29 mouse cellular contexts compared by ENCODE assay signal in the genomic region with DNA sequence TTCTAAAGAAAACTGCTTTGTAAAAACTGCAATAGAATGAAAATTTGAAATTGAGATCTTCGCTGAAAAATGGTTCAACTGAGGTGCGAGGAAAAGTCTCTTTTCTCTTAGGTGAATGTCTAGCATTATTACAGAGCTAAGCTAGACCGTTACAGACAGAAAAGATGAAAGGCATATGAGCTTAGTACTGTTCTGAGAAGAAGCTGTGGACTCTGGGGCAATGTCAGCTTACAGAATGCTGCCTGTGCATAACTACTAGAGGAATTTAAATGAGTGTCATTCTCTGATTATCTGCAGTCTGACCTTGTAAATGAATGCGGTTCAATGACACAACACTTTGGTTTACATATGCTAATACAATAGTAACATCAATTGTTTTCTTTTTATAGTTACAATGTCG. TPM values are rescaled to one million over a fixed set of nuclear protein-coding genes. Genes with fewer than 3 reads are reported as not detected.
DNase-seq lines count a peak whose midpoint lies in the region; ATAC-seq and TF ChIP-seq lines count a peak whose summit lies in the region.
"Had no signal": no experiment of that assay in that cellular context is flagged by ENCODE, and none has a peak within 500 bp of the region (broad histone marks: within the 10 kb centered on the region; RNA-seq: fewer than 3 reads in every experiment).

No protein-coding gene starts in this region.

- no peak overlapping the region for H3K4me2 ChIP-seq in heart, postnatal 0 days (ENCODE audit: low read depth, low read length)
- no peak overlapping the region for H3K4me2 ChIP-seq in midbrain, embryonic 14.5 days (ENCODE audit: low read length)
- no peak overlapping the region for H3K4me2 ChIP-seq in midbrain, postnatal 0 days (ENCODE audit: low read depth, low read length, poor library complexity, severe bottlenecking)
- H3K4me2 ChIP-seq in intestine, postnatal 0 days (replicated peaks; ENCODE audit: low read depth), result no peak overlapping the region
- H3K4me2 ChIP-seq: embryonic facial prominence, embryonic 13.5 days; embryonic facial prominence, embryonic 15.5 days; forebrain, embryonic 13.5 days; forebrain, embryonic 15.5 days had no signal

- intact Hi-C loops in heart, adult 2 months (cut with DNase I), result no loop called here

- no peaks in the 10 kb centered on the region for H3K27me3 ChIP-seq in heart, postnatal 0 days (ENCODE audit: control insufficient read depth, insufficient read depth, low read length)
- no peaks in the 10 kb centered on the region for H3K27me3 ChIP-seq in heart, adult 2 months (ENCODE audit: control insufficient read depth, insufficient read depth, low read length)
- no peaks in the 10 kb centered on the region for H3K27me3 ChIP-seq in midbrain, embryonic 14.5 days (ENCODE audit: control insufficient read depth, insufficient read depth, low read length)
- H3K27me3 ChIP-seq in midbrain, postnatal 0 days (ENCODE audit: insufficient read depth, low read length), result no peaks in the 10 kb centered on the region
- H3K27me3 ChIP-seq in intestine, postnatal 0 days (replicated peaks; ENCODE audit: control insufficient read depth, insufficient read depth, low read length), result no peaks in the 10 kb centered on the region
- H3K27me3 ChIP-seq: CH12.LX; embryonic facial prominence, embryonic 13.5 days; embryonic facial prominence, embryonic 15.5 days; forebrain, embryonic 13.5 days; forebrain, embryonic 15.5 days; Patski had no signal

- no peak overlapping the region for H3K9ac ChIP-seq in heart, postnatal 0 days (replicated peaks; ENCODE audit: low read depth, low read length)
- no peak overlapping the region for H3K9ac ChIP-seq in heart, adult 2 months (ENCODE audit: low read depth, low read length)
- no peak overlapping the region for H3K9ac ChIP-seq in midbrain, embryonic 14.5 days (replicated peaks; ENCODE audit: low read length)
- H3K9ac ChIP-seq in midbrain, postnatal 0 days (replicated peaks; ENCODE audit: low read length, poor library complexity, severe bottlenecking), result no peak overlapping the region
- no peak overlapping the region for H3K9ac ChIP-seq in intestine, postnatal 0 days (ENCODE audit: low read depth, low read length)
- H3K9ac ChIP-seq: embryonic facial prominence, embryonic 13.5 days; embryonic facial prominence, embryonic 15.5 days; forebrain, embryonic 13.5 days; forebrain, embryonic 15.5 days; forebrain, postnatal 0 days had no signal

- no peaks in the 10 kb centered on the region for H3K4me1 ChIP-seq in heart, postnatal 0 days (ENCODE audit: control insufficient read depth, insufficient read depth)
- no peaks in the 10 kb centered on the region; the same call in 1 of the 2 replicates for H3K4me1 ChIP-seq in heart, adult 2 months (ENCODE audit: control insufficient read depth, insufficient read depth, low read length)
- H3K4me1 ChIP-seq in midbrain, embryonic 14.5 days (ENCODE audit: control insufficient read depth, insufficient read depth, low read length), result no peaks in the 10 kb centered on the region
- H3K4me1 ChIP-seq in midbrain, postnatal 0 days (ENCODE audit: insufficient read depth, low read length), result no peaks in the 10 kb centered on the region
- H3K4me1 ChIP-seq in intestine, postnatal 0 days (replicated peaks; ENCODE audit: control insufficient read depth, insufficient read depth, low read length), result no peaks in the 10 kb centered on the region; the same call in 1 of the 2 replicates
- H3K4me1 ChIP-seq: embryonic facial prominence, embryonic 13.5 days; embryonic facial prominence, embryonic 15.5 days; forebrain, embryonic 13.5 days; forebrain, embryonic 15.5 days had no signal

- H3K79me2 ChIP-seq in heart, adult 2 months (replicated peaks; ENCODE audit: control insufficient read depth, insufficient read depth, low read length), result no peaks in the 10 kb centered on the region

- H3K4me3 ChIP-seq in heart, postnatal 0 days (ENCODE audit: low read depth, low read length), result no peak overlapping the region
- H3K4me3 ChIP-seq in heart, adult 2 months, result no peak overlapping the region
- no peak overlapping the region for H3K4me3 ChIP-seq in midbrain, embryonic 14.5 days (replicated peaks; ENCODE audit: low read depth, low read length)
- H3K4me3 ChIP-seq in midbrain, postnatal 0 days (ENCODE audit: low read depth, low read length), result no peak overlapping the region
- no peak overlapping the region for H3K4me3 ChIP-seq in intestine, postnatal 0 days (ENCODE audit: low read depth, low read length)
- H3K4me3 ChIP-seq: embryonic facial prominence, embryonic 13.5 days; embryonic facial prominence, embryonic 15.5 days; erythroblast, embryonic 14.5 days; forebrain, embryonic 13.5 days; forebrain, embryonic 15.5 days had no signal

- TF ChIP-seq EP300 in heart, postnatal 0 days (IDR thresholded peaks at IDR 0.05; ENCODE audit: low read depth), result no peak
- no peak for TF ChIP-seq EP300 in heart, adult 2 months (IDR thresholded peaks at IDR 0.05; ENCODE audit: insufficient read depth, low read depth, low read length)

- 53% methylated on average over 5 of the region's 5 CpGs for WGBS in heart, postnatal 0 days
- WGBS in heart, adult 2 months, result 69% methylated on average over 5 of the region's 5 CpGs
- WGBS in midbrain, embryonic 14.5 days, result 68% methylated on average over 5 of the region's 5 CpGs
- WGBS in midbrain, postnatal 0 days, result 61% methylated on average over 5 of the region's 5 CpGs
- 58% methylated on average over 5 of the region's 5 CpGs for WGBS in intestine, postnatal 0 days

- no peak for TF ChIP-seq CTCF in heart, postnatal 0 days (IDR thresholded peaks at IDR 0.05; ENCODE audit: low read depth)
- TF ChIP-seq CTCF in heart, adult 2 months (IDR thresholded peaks at IDR 0.05), result no peak
- no peak for TF ChIP-seq CTCF in midbrain, postnatal 0 days (IDR thresholded peaks at IDR 0.05)
- TF ChIP-seq CTCF in intestine, postnatal 0 days (IDR thresholded peaks at IDR 0.05; ENCODE audit: low read depth), result no peak

- TF ChIP-seq POLR2A in heart, adult 2 months (IDR thresholded peaks at IDR 0.05; ENCODE audit: insufficient read depth, low read depth, low read length), result no peak

- H3K9me3 ChIP-seq in heart, postnatal 0 days (replicated peaks; ENCODE audit: control insufficient read depth, low read length), result no peaks in the 10 kb centered on the region
- no peaks in the 10 kb centered on the region for H3K9me3 ChIP-seq in midbrain, embryonic 14.5 days (ENCODE audit: control insufficient read depth, low read length)
- H3K9me3 ChIP-seq in midbrain, postnatal 0 days (ENCODE audit: low read length), result no peaks in the 10 kb centered on the region
- H3K9me3 ChIP-seq in intestine, postnatal 0 days (ENCODE audit: control insufficient read depth), result no peaks in the 10 kb centered on the region
- H3K9me3 ChIP-seq: embryonic facial prominence, embryonic 13.5 days; embryonic facial prominence, embryonic 15.5 days; forebrain, embryonic 13.5 days; forebrain, embryonic 15.5 days; G1E had no signal

- H3K36me3 ChIP-seq in heart, postnatal 0 days (replicated peaks; ENCODE audit: control insufficient read depth, insufficient read depth, low read length), result no peaks in the 10 kb centered on the region
- no peaks in the 10 kb centered on the region for H3K36me3 ChIP-seq in heart, adult 2 months (ENCODE audit: control insufficient read depth, insufficient read depth, low read length)
- no peaks in the 10 kb centered on the region for H3K36me3 ChIP-seq in midbrain, embryonic 14.5 days (ENCODE audit: control insufficient read depth, insufficient read depth, low read length)
- no peaks in the 10 kb centered on the region for H3K36me3 ChIP-seq in midbrain, postnatal 0 days (ENCODE audit: insufficient read depth, low read length)
- H3K36me3 ChIP-seq in intestine, postnatal 0 days (ENCODE audit: control insufficient read depth, insufficient read depth), result peaks cover 15% of the 10 kb centered on the region
- H3K36me3 ChIP-seq: forebrain, embryonic 15.5 days; G1E had no signal

- ATAC-seq in heart, postnatal 0 days (ENCODE audit: insufficient read depth, low read depth), result peak; percentile 58
- ATAC-seq in midbrain, embryonic 14.5 days (ENCODE audit: low FRiP score, low TSS enrichment), result no peak
- ATAC-seq in midbrain, postnatal 0 days (ENCODE audit: low FRiP score), result no peak
- peak; percentile 71; the same call in 1 of the 2 replicates for ATAC-seq in intestine, postnatal 0 days
- ATAC-seq: activated CD4-positive, CD25-positive, alpha-beta regulatory T cell, adult 4 months; CD4-positive, CD25-positive, alpha-beta regulatory T cell, adult 4 months; forebrain, embryonic 13.5 days; forebrain, embryonic 15.5 days; forebrain, postnatal 0 days; Patski had no signal

- no peak overlapping the region for H3K27ac ChIP-seq in heart, postnatal 0 days (ENCODE audit: low read depth)
- no peak overlapping the region for H3K27ac ChIP-seq in heart, adult 2 months
- H3K27ac ChIP-seq in midbrain, embryonic 14.5 days (replicated peaks; ENCODE audit: low read depth, low read length), result no peak overlapping the region
- no peak overlapping the region for H3K27ac ChIP-seq in midbrain, postnatal 0 days (ENCODE audit: low read depth, low read length)
- H3K27ac ChIP-seq in intestine, postnatal 0 days (ENCODE audit: low read depth, low read length), result no peak overlapping the region
- H3K27ac ChIP-seq: embryonic facial prominence, embryonic 13.5 days; embryonic facial prominence, embryonic 15.5 days; forebrain, embryonic 13.5 days; forebrain, embryonic 15.5 days had no signal

- no peak for DNase-seq in heart, postnatal 0 days (ENCODE audit: low spot score)
- DNase-seq in heart, adult 2 months, result no peak
- DNase-seq in midbrain, embryonic 14.5 days, result peak; percentile 2
- no peak for DNase-seq in midbrain, postnatal 0 days (ENCODE audit: low spot score)
- peak; percentile 46 for DNase-seq in R1 (ENCODE audit: low read depth, low spot score)
- no peak for DNase-seq in layer of hippocampus, adult 8-10 months (ENCODE audit: low spot score in 2 of 2)
- no peak for DNase-seq in kidney, adult 9 months
- DNase-seq: adrenal gland, adult 8-10 months; adrenal gland, postnatal 14 days; adrenal gland, postnatal 36 days; B cell, adult 2 months; cerebellum, adult 11-12 months; cerebellum, adult 2 months; cerebellum, adult 9-10 months; cerebellum, postnatal 10 days; cerebellum, postnatal 25 days; embryo, embryonic 11 days; forebrain, postnatal 0 days had no signal

RNA-seq across cellular contexts. Expression of a gene that starts 35.3 kb away (rescaled TPM):
- 2.7 TPM in 1 of 2 replicates, not detected in the other for total RNA-seq in heart, postnatal 0 days (2014; rRNA removed; ENCODE audit: low replicate concordance)
- 0.27 and 0.48 TPM in 2 replicates for polyA plus RNA-seq in heart, postnatal 0 days (2015; fragmentation: Nextera tagmentation; extraction: Ambion mirVana)
- under 1 TPM; 0.30 to 0.37 TPM for total RNA-seq in heart, adult 2 months (2021)
- polyA plus RNA-seq in heart, adult 2 months (2012; rRNA removed), result 0.06 and 0.18 TPM in 2 replicates
- polyA plus RNA-seq in midbrain, embryonic 14.5 days (2014; fragmentation: Nextera tagmentation; extraction: Ambion mirVana), result 0.75 and 1.4 TPM in 2 replicates
- total RNA-seq in midbrain, postnatal 0 days (2014; rRNA removed), result 0.33 and 0.99 TPM in 2 replicates
- 0.12 and 0.19 TPM in 2 replicates for polyA plus RNA-seq in midbrain, postnatal 0 days (2015; fragmentation: Nextera tagmentation; extraction: Ambion mirVana)
- polyA plus RNA-seq in intestine, postnatal 0 days (2015; fragmentation: Nextera tagmentation; extraction: Ambion mirVana), result 0.17 and 0.25 TPM in 2 replicates
- 1 to 10 TPM; 1.3 to 1.7 (median 1.3) TPM for total RNA-seq in layer of hippocampus, adult 8-10 months (2022)

Comparison
In these comparisons a context has a peak if more than half of its experiments do, and no peak if none do; other contexts are left out.
1. DNase-seq: peak in midbrain, embryonic 14.5 days (single experiment) and R1 (single experiment); none in heart, postnatal 0 days (single experiment), heart, adult 2 months (0 of 2), midbrain, postnatal 0 days (single experiment), layer of hippocampus, adult 8-10 months (0 of 2) and kidney, adult 9 months (single experiment).
2. ATAC-seq: peak in heart, postnatal 0 days (single experiment) and intestine, postnatal 0 days (single experiment); none in midbrain, embryonic 14.5 days (single experiment) and midbrain, postnatal 0 days (single experiment).